Mouse (Mus musculus): ENCODE measurements around the gene Ralgapb.

- peak; percentile 63 for TF ChIP-seq CTCF (conservative IDR thresholded peaks at IDR 0.05; ENCODE audit: insufficient read depth, insufficient read length, low read depth, low read length)
- no peak for TF ChIP-seq POLR2A (IDR thresholded peaks at IDR 0.05; ENCODE audit: low read depth, low read length)
Observed at GRCm38 (mm10) chr2:158409595-158410021, at the start of gene Ralgapb.
